ENCODE assay signal across 28 mouse cellular contexts in the genomic region with DNA sequence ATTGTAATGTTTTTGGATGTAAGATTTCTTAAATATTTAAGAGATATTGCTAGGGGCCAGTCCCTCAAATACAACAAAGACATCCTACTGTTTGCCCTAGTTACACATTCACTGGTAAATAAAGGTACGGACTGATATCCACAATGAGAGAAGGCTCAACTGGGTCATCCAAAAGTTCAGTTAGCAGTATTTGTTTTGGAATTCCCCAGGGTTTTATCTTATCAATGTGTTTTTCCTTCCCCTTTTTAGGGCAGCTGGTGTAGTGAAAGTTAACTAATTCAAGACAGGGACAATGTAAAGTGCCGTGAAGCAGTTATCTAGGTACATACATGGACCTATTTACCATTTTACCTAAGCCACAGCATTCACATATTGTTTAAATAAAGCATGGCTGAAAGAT.
DNase-seq lines count a peak whose midpoint lies in the region; ATAC-seq and TF ChIP-seq lines count a peak whose summit lies in the region.
"Had no signal": no experiment of that assay in that cellular context is flagged by ENCODE, and none has a peak within 500 bp of the region (broad histone marks: within the 10 kb centered on the region; RNA-seq: fewer than 3 reads in every experiment).

No protein-coding gene starts in this region.

- peak; percentile 48 for DNase-seq in MEL (ENCODE audit: low read depth, low spot score)
- DNase-seq in frontal cortex, postnatal 10 days (ENCODE audit: low spot score in 2 of 2), result no peak
- DNase-seq in testis, postnatal 10 days (ENCODE audit: low spot score), result no peak
- DNase-seq in kidney, adult 11 months, result no peak
- DNase-seq: adrenal gland, adult 2 months; adrenal gland, postnatal 14 days; B cell, adult 2 months; cerebellum, adult 11 months; cerebellum, adult 2 months; cerebellum, adult 9-11 months; cerebellum, postnatal 25 days; forebrain, postnatal 0 days; gastrocnemius, postnatal 25 days; heart, adult 18-20 months; heart, postnatal 10 days; heart, postnatal 36 days had no signal

- TF ChIP-seq RAD21 in MEL (IDR thresholded peaks at IDR 0.05; ENCODE audit: low read depth, low read length), result no peak

- H3K4me3 ChIP-seq in MEL (ENCODE audit: control insufficient read depth in 1 of 2, insufficient read depth in 1 of 2, low read depth in 2 of 2, low read length in 2 of 2), result 0 out of 4 replicates have a peak overlapping the region, but pooled peaks of 1 of the 2 experiments have one; percentile 30
- H3K4me3 ChIP-seq in liver, embryonic 12.5 days, result no peak overlapping the region
- H3K4me3 ChIP-seq in liver, embryonic 15.5 days (replicated peaks), result no peak overlapping the region
- H3K4me3 ChIP-seq: embryonic facial prominence, embryonic 12.5 days; embryonic facial prominence, embryonic 15.5 days; heart, embryonic 12.5 days; heart, embryonic 15.5 days; hindbrain, embryonic 10.5 days; hindbrain, embryonic 13.5 days had no signal

- no peak overlapping the region for H3K9ac ChIP-seq in MEL (ENCODE audit: control insufficient read depth, low read depth, low read length, poor library complexity, severe bottlenecking)
- no peak overlapping the region for H3K9ac ChIP-seq in liver, embryonic 12.5 days
- no peak overlapping the region for H3K9ac ChIP-seq in liver, embryonic 15.5 days
- H3K9ac ChIP-seq: embryonic facial prominence, embryonic 12.5 days; embryonic facial prominence, embryonic 15.5 days; forebrain, postnatal 0 days; heart, embryonic 12.5 days; heart, embryonic 15.5 days; hindbrain, embryonic 13.5 days had no signal

- H3K4me1 ChIP-seq in MEL (ENCODE audit: control insufficient read depth in 1 of 2, insufficient read depth in 2 of 2, low read length in 2 of 2), result peaks cover 14 to 17% of the 10 kb centered on the region in 2 experiments
- H3K4me1 ChIP-seq in liver, embryonic 12.5 days, result no peaks in the 10 kb centered on the region
- H3K4me1 ChIP-seq in liver, embryonic 15.5 days (replicated peaks), result no peaks in the 10 kb centered on the region
- H3K4me1 ChIP-seq: embryonic facial prominence, embryonic 12.5 days; embryonic facial prominence, embryonic 15.5 days; hindbrain, embryonic 10.5 days had no signal

- H3K36me3 ChIP-seq in MEL (ENCODE audit: control insufficient read depth in 1 of 2, insufficient read depth in 2 of 2, low read length in 2 of 2), result peaks cover 0 to 28% of the 10 kb centered on the region in 2 experiments; a peak in 2 of 4 replicates
- H3K36me3 ChIP-seq in liver, embryonic 12.5 days, result no peaks in the 10 kb centered on the region
- H3K36me3 ChIP-seq in liver, embryonic 15.5 days (replicated peaks), result no peaks in the 10 kb centered on the region
- H3K36me3 ChIP-seq: embryonic facial prominence, embryonic 12.5 days; embryonic facial prominence, embryonic 15.5 days; G1E; heart, embryonic 12.5 days; heart, embryonic 15.5 days; hindbrain, embryonic 10.5 days; hindbrain, embryonic 13.5 days had no signal

- peak; percentile 90 to 94 for TF ChIP-seq EP300 in MEL (IDR thresholded peaks at IDR 0.05; ENCODE audit: low read depth in 1 of 2, low read length in 2 of 2)

- no peak overlapping the region for H3K4me2 ChIP-seq in liver, embryonic 12.5 days
- H3K4me2 ChIP-seq in liver, embryonic 15.5 days, result no peak overlapping the region
- H3K4me2 ChIP-seq: embryonic facial prominence, embryonic 12.5 days; embryonic facial prominence, embryonic 15.5 days; heart, embryonic 12.5 days; heart, embryonic 15.5 days; hindbrain, embryonic 13.5 days had no signal

- no peak for TF ChIP-seq POLR2A in MEL (IDR thresholded peaks at IDR 0.05; ENCODE audit: control insufficient read depth in 1 of 2, insufficient read depth in 1 of 2, low read depth in 1 of 2, low read length in 2 of 2, poor library complexity in 1 of 2)

- 9% methylated on average over 2 of the region's 2 CpGs for WGBS in liver, embryonic 12.5 days (ENCODE audit: insufficient replicate concordance)
- 7% methylated on average over 2 of the region's 2 CpGs for WGBS in liver, embryonic 15.5 days (ENCODE audit: insufficient replicate concordance)

- H3K27me3 ChIP-seq in MEL (ENCODE audit: control insufficient read depth in 1 of 2, insufficient read depth in 2 of 2, low read length in 2 of 2), result no peaks in the 10 kb centered on the region
- no peaks in the 10 kb centered on the region for H3K27me3 ChIP-seq in liver, embryonic 12.5 days (replicated peaks)
- no peaks in the 10 kb centered on the region for H3K27me3 ChIP-seq in liver, embryonic 15.5 days
- H3K27me3 ChIP-seq: CH12.LX; embryonic facial prominence, embryonic 12.5 days; embryonic facial prominence, embryonic 15.5 days; heart, embryonic 12.5 days; heart, embryonic 15.5 days; hindbrain, embryonic 13.5 days had no signal

- H3K79me2 ChIP-seq in MEL (ENCODE audit: control insufficient read depth, insufficient read depth, low read length, poor library complexity), result no peaks in the 10 kb centered on the region

- no peaks in the 10 kb centered on the region for H3K9me3 ChIP-seq in MEL (replicated peaks; ENCODE audit: insufficient read depth, low read length)
- no peaks in the 10 kb centered on the region for H3K9me3 ChIP-seq in liver, embryonic 12.5 days (replicated peaks)
- no peaks in the 10 kb centered on the region for H3K9me3 ChIP-seq in liver, embryonic 15.5 days (replicated peaks)
- H3K9me3 ChIP-seq: embryonic facial prominence, embryonic 12.5 days; embryonic facial prominence, embryonic 15.5 days; heart, embryonic 12.5 days; heart, embryonic 15.5 days; hindbrain, embryonic 10.5 days; hindbrain, embryonic 13.5 days had no signal

- TF ChIP-seq CTCF in MEL (IDR thresholded peaks at IDR 0.05 in 2 of 3, conservative IDR thresholded peaks at IDR 0.05 in 1 of 3; ENCODE audit: control insufficient read depth in 1 of 3, insufficient read depth in 1 of 3, low read depth in 2 of 3, low read length in 3 of 3, poor library complexity in 1 of 3, severe bottlenecking in 1 of 3), result no peak

- H3K27ac ChIP-seq in MEL (ENCODE audit: control insufficient read depth, low read depth, low read length), result no peak overlapping the region
- no peak overlapping the region for H3K27ac ChIP-seq in liver, embryonic 12.5 days
- no peak overlapping the region for H3K27ac ChIP-seq in liver, embryonic 15.5 days (replicated peaks)
- H3K27ac ChIP-seq: embryonic facial prominence, embryonic 12.5 days; embryonic facial prominence, embryonic 15.5 days; heart, embryonic 15.5 days; hindbrain, embryonic 10.5 days; hindbrain, embryonic 13.5 days had no signal

- peak; percentile 40; the same call in 1 of the 2 replicates for ATAC-seq in liver, embryonic 12.5 days
- peak; percentile 42; the same call in 1 of the 2 replicates for ATAC-seq in liver, embryonic 15.5 days (ENCODE audit: insufficient read depth)
- ATAC-seq: forebrain, embryonic 14.5 days; forebrain, postnatal 0 days; hindbrain, embryonic 16.5 days had no signal

TF ChIP-seq in MEL, 35 proteins besides CTCF, POLR2A, EP300 and RAD21:
- TF ChIP-seq E2F4 (IDR thresholded peaks at IDR 0.05; ENCODE audit: borderline replicate concordance, low read depth, low read length), result no peak
- no peak for TF ChIP-seq TBP (IDR thresholded peaks at IDR 0.05; ENCODE audit: low read depth, low read length)
- TF ChIP-seq MXI1 (IDR thresholded peaks at IDR 0.05; ENCODE audit: low read depth, low read length), result no peak
- no peak for TF ChIP-seq ZC3H11A (IDR thresholded peaks at IDR 0.05; ENCODE audit: low read depth, low read length)
- TF ChIP-seq POLR2AphosphoS5 (IDR thresholded peaks at IDR 0.05; ENCODE audit: borderline replicate concordance, low read depth, low read length), result no peak
- TF ChIP-seq ZMIZ1 (IDR thresholded peaks at IDR 0.05; ENCODE audit: low read depth, low read length), result no peak
- TF ChIP-seq GABPA (IDR thresholded peaks at IDR 0.05; ENCODE audit: low read depth, low read length), result no peak
- TF ChIP-seq MYB (IDR thresholded peaks at IDR 0.05; ENCODE audit: low read depth, low read length), result peak; percentile 29; the same call in 1 of the 2 replicates
- no peak for TF ChIP-seq ELF1 (IDR thresholded peaks at IDR 0.05; ENCODE audit: low read depth, low read length)
- TF ChIP-seq KAT2A (conservative IDR thresholded peaks at IDR 0.05; ENCODE audit: low read depth, low read length), result no peak
- TF ChIP-seq ZNF384 (IDR thresholded peaks at IDR 0.05; ENCODE audit: low read depth, low read length), result peak; percentile 36; the same call in 1 of the 2 replicates
- TF ChIP-seq RCOR1 (IDR thresholded peaks at IDR 0.05; ENCODE audit: low read depth, low read length), result peak; percentile 81
- TF ChIP-seq ETS1 (IDR thresholded peaks at IDR 0.05; ENCODE audit: low read depth, low read length), result peak; percentile 81
- TF ChIP-seq MYC (IDR thresholded peaks at IDR 0.05; ENCODE audit: low read depth, low read length), result no peak
- TF ChIP-seq NRF1 (IDR thresholded peaks at IDR 0.05; ENCODE audit: insufficient read depth, low read depth, low read length, poor library complexity, severe bottlenecking), result no peak
- TF ChIP-seq TCF12 (IDR thresholded peaks at IDR 0.05; ENCODE audit: low read depth, low read length), result peak; percentile 69; the same call in 1 of the 2 replicates
- no peak for TF ChIP-seq HCFC1 (IDR thresholded peaks at IDR 0.05; ENCODE audit: low read depth, low read length)
- no peak for TF ChIP-seq JUND (IDR thresholded peaks at IDR 0.05; ENCODE audit: low read depth, low read length)
- peak; percentile 90 for TF ChIP-seq GATA1 (IDR thresholded peaks at IDR 0.05; ENCODE audit: low read depth, low read length)
- no peak for TF ChIP-seq NELFE (IDR thresholded peaks at IDR 0.05; ENCODE audit: low read depth, low read length)
- no peak for TF ChIP-seq SMC3 (IDR thresholded peaks at IDR 0.05; ENCODE audit: low read depth, low read length)
- TF ChIP-seq CHD2 (IDR thresholded peaks at IDR 0.05; ENCODE audit: low read length), result no peak
- TF ChIP-seq SIN3A (IDR thresholded peaks at IDR 0.05; ENCODE audit: low read length), result peak; percentile 68
